Mouse (Mus musculus): ENCODE results near the gene Scarf1. TPM values are rescaled to one million over a fixed set of nuclear protein-coding genes. Genes with fewer than 3 reads are reported as not detected.
"Not testable (repeated sequence)": the region's sequence is repeated elsewhere in the genome, so short reads cannot be mapped to it uniquely, and the experiment has no call there.

The Scarf1 gene
- total RNA-seq, 2 experiments from 2014 or later = 1.3 TPM

- TF ChIP-seq CTCF (conservative IDR thresholded peaks at IDR 0.05) = no peak
- H3K4me3 ChIP-seq = no peak overlapping the region
- H3K27ac ChIP-seq = 0 out of 2 replicates have a peak overlapping the region, but pooled peaks have one; percentile 7
These were observed 36.3 kb downstream of the Scarf1 start for GRCm38 (mm10) chr11:75549658-75550111.

DNA sequence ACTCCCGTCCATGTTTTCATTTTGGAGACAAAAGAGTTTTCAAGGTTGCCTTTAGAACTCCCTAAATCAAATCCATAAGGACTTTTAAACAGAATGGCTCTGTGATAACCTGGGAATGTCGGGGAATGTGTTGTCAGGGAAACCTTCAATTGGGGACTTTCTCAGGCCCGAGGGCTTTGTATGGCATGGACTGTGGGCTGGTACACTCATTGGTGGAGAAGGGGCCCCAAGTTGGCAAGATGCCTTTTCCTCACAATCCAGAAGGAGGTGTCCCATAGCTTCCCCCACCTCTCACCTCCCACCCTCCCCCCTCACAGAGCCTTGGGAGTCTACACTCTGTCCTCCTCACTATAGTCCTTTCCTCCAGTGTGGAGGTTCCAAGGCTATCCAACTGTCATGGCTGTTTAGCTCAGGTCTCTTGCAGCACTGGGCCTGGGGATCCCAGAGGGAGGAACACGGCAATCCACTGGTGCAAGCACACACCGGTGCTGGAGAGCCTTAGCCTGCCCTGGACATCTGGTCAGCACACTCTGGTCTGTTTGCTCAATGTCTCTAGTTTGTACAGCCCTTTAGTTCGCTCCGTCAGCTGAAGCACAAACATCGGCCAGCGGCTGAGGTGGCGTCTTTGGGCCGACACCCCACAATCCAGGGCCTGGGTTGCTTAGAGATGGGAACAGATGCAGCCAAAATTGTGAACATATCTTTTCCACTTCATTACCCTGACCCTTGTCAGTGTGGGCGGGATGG lies 37.0 kb downstream of the Scarf1 start:
- no peak overlapping the region for H3K4me3 ChIP-seq
- H3K27ac ChIP-seq = peak overlapping the region; percentile 83; the same call in 1 of the 2 replicates
- no peak for DNase-seq (ENCODE audit: low spot score in 2 of 2)
- TF ChIP-seq CTCF (conservative IDR thresholded peaks at IDR 0.05) = no peak

More at GRCm38 (mm10) chr11:75549658-75550111, 36.3 kb downstream of the Scarf1 start:
- no peak for DNase-seq (ENCODE audit: low spot score in 2 of 2)

- TF ChIP-seq CTCF (conservative IDR thresholded peaks at IDR 0.05) = no peak
- Histone ChIP-seq H3K4me3 (no peak overlapping the region), H3K27ac (peak overlapping the region; percentile 83)
- no peak for DNase-seq (ENCODE audit: low spot score in 2 of 2)
These were observed 38.0 kb downstream of the Scarf1 start for GRCm38 (mm10) chr11:75551321-75551720.

DNA sequence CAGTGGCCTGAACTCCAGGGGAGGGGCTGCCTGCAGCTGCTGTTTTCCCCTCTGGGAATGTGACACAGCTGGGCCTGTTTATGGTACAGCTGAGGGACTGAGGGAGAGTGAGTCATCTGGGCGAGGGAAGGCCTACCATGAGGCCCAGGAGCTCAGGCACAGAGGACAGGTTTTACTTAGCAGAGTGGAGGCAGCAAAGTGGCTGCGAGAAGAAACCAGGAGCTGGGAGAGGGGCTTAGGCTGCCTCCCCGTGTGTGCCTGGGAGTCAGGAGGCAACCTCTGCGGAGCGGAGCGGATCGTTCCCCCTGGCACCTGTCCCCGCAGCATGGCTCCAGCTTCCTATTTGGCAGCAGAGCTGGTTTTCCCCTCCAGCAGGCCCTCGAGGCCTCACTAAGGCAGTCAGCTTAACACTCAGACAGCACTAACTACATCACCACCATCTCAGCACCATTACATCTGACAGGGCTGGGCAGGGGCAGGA lies 38.7 kb downstream of the Scarf1 start:
- TF ChIP-seq CTCF (conservative IDR thresholded peaks at IDR 0.05) = no peak
- peak in 1 of 2 experiments; percentile 39 for DNase-seq (ENCODE audit: low spot score in 2 of 2)
- no peak overlapping the region for H3K4me3 ChIP-seq
- H3K27ac ChIP-seq = peak overlapping the region; percentile 83

DNA sequence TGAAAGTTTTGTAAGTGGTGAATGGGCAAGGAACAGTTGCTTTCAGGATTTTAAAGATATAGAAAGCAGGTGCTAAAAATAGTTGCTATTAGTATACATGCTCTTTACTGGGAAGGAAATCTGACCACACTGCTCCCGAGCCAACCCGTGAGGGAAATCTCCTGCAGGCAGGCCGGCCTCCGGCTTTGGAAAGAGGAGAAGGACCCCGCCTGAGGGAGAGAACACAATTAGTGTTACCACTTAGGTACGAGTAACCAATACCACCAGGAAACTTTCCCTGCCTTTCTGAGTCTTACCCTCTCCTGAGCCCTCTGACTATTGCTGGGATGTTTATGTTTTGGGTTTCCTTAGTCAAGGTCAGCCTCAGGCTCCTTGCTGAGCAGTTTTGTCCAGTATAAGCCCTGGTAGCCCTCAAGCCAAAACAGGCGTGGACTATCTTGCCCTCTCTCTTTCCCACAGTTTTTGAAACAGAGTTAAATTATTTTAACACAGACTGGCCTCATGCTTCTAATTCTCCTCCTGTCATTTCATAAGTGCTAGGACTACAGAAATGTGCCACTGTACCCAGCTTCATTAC lies 39.7 kb downstream of the Scarf1 start:
- H3K27ac ChIP-seq = peak overlapping the region; percentile 83
- no peak for DNase-seq (ENCODE audit: low spot score in 2 of 2)
- H3K4me3 ChIP-seq = no peak overlapping the region
- no peak for TF ChIP-seq CTCF (conservative IDR thresholded peaks at IDR 0.05)

DNA sequence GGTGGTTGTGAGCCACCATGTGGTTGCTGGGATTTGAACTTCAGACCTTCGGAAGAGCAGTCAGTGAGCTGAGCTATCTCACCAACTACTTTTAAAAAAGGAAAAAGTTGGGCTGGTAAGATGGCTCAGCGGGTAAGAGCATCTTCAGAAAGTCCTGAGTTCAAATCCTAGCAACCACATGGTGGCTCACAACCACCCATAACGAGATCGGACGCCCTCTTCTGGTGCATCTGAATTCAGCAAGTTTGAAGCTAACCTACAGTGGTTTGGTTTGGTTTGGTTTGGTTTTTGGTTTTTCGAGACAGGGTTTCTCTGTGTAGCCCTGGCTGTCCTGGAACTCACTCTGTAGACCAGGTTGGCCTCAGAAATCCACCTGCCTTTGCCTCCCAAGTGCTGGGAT lies 42.7 kb downstream of the Scarf1 start:
- peak; percentile 28 for TF ChIP-seq CTCF (conservative IDR thresholded peaks at IDR 0.05)
- DNase-seq (ENCODE audit: low spot score in 2 of 2); H3K27ac ChIP-seq; H3K4me3 ChIP-seq: not testable (repeated sequence)

DNA sequence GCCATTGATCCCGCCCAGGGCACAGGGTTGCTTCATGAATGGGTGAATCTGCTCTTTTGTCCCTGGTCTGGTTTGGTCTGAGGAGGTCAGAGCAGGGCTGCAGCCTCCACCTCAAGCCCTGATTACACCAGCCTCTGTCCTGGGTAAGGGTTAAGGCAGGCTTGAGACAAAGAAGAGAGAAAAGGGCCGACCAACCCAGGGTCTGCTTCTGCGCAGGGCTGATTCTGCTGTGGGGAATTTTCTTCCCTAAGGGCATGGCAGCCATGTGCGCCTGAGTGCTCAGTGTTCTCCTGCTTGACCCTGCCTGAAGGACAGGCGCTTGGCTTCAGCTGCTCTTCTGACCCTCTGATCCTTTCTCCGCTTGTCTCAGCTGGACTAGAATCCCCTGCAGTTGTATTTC lies 43.8 kb downstream of the Scarf1 start:
- Histone ChIP-seq H3K4me3 (no peak overlapping the region), H3K27ac (no peak overlapping the region)
- DNase-seq (ENCODE audit: low spot score in 2 of 2) = no peak
- TF ChIP-seq CTCF (conservative IDR thresholded peaks at IDR 0.05) = no peak

GRCm38 (mm10) chr11:75558101-75558500 lies 44.8 kb downstream of the Scarf1 start:
- H3K4me3 ChIP-seq = no peak overlapping the region
- no peak overlapping the region for H3K27ac ChIP-seq
- DNase-seq (ENCODE audit: low spot score in 2 of 2) = no peak
- peak; percentile 61 for TF ChIP-seq CTCF (conservative IDR thresholded peaks at IDR 0.05)

DNA sequence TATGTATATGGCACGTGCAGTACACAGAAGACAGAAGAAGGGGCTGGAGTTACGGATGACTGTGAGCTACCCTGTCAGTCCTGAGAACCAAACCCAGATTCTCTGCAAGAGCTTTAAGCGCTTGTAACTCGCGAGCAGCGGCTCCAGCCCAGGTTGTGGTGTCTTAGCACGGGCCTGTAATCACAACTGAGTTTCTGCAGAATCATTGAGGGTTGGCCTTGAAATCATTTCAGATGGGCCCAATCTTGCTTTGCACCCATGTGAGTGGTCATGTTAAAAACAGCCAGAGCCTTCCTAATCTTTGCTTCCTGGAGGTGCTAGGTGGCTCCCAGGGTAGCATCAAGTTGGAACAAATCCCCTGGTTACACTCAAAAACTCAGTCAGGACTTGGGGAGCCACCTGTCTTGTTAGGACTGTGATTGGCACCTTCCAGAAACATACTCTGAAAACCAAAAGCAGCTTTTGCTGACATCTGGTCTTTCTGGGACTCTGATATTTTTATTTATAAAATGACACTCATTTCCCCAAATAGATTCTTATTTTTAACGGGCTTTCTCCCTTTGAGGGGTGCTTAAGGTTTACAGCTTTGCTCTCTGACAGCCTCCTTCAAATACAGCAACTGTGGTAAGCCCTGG lies 46.6 kb downstream of the Scarf1 start:
- no peak for TF ChIP-seq CTCF (conservative IDR thresholded peaks at IDR 0.05)
- DNase-seq (ENCODE audit: low spot score in 2 of 2) = no peak
- peak overlapping the region; percentile 69 for H3K27ac ChIP-seq
- no peak overlapping the region for H3K4me3 ChIP-seq

DNA sequence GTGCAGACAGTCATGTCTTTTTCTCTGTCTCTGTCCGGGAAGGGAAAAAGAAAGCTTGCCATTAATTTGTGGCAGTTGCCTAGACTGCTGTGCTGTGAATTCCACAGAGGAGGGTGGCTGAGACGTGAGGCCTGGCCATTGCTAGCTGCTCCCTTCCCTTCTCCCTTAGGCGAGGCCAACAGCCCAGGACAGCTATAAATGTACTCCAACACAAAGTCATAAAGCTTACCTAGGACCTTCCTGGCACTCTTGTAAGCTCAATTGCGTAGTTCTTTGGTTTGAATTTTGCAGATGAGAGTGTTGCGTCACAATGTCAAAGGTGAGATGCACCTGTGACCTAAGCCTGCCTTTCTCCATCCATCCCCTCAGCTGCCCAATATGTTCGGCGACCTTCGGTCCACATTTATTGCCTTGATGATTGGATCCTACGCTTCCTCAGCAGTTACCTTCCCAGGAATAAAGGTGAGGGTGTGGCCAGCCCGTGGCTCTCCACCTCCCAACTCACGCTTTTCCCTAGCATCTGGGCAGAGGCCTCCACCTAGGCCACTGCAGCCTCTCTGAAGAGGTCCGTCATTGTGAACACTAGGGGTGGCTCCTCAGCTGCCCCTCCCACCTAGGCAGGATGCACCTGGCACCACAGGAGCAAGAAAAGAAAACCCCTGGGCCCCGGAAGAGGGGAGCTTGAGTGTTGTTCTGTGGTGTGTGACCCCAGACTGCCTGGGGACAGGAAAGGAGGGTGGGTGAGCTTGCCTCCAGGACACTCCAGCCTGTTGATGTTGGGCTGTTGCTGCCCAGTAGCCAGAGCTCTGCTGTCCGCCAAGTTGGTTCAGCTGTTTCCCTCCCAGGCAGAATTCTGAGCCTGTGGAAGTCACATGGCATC lies 47.4 kb downstream of the Scarf1 start:
- TF ChIP-seq CTCF (conservative IDR thresholded peaks at IDR 0.05) = no peak
- Histone ChIP-seq H3K27ac (peak overlapping the region; percentile 69), H3K4me3 (no peak overlapping the region)
- DNase-seq (ENCODE audit: low spot score in 2 of 2) = no peak

DNA sequence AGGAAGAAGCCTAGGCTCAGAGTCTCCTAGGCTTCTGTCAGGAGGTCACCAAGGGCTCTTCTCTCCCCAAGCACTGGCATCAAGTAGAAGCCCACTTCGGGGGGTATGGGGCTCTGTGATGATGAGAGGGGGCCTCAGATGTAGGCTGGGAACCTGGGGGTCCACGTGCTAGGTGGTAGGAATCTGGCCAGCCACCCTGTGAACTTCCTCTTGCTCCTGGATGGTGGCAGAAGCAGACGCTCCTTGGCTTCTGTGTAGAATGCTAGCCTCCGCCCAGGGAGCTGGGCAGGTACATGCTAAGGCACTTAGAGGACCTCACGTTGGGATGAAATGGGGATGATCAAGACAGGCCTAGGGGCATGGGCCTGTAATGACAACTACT lies 48.1 kb downstream of the Scarf1 start:
- no peak for DNase-seq (ENCODE audit: low spot score in 2 of 2)
- no peak for TF ChIP-seq CTCF (conservative IDR thresholded peaks at IDR 0.05)
- Histone ChIP-seq H3K4me3 (no peak overlapping the region), H3K27ac (peak overlapping the region; percentile 69; the same call in 1 of the 2 replicates)

DNA sequence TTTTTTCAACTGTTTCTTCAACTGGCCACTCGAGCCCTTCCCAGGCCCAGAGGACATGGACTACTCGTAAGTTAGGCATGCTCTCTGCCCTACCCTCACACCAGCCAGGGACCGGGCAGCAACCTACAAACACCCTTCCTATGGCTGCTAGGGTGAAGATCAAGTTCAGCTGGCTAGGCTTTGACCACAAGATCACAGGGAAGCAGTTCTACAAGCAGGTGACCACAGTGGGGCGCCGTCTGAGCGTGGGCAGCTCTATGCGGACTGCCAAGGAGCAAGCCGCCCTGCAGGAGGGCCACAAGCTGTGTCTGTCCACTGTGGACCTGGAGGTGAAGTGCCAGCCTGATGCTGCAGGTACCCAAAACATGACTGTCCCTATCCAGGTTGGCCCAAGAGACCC lies 49.5 kb downstream of the Scarf1 start:
- Histone ChIP-seq H3K27ac (no peak overlapping the region), H3K4me3 (no peak overlapping the region)
- DNase-seq (ENCODE audit: low spot score in 2 of 2) = no peak

More for the DNA sequence above, 49.5 kb downstream of the Scarf1 start:
- no peak for TF ChIP-seq CTCF (conservative IDR thresholded peaks at IDR 0.05)

Data from layer of hippocampus, adult 2 months (tissue).